Mouse (Mus musculus): Measurements from ENCODE around the gene Hoxd3. TPM values are rescaled to one million over a fixed set of nuclear protein-coding genes. Genes with fewer than 3 reads are reported as not detected.

The Hoxd3 gene
- polyA plus RNA-seq, 1 experiment from 2014 or later = not detected

- no peaks in the 10 kb centered on the region for H3K36me3 ChIP-seq (ENCODE audit: control insufficient read depth, insufficient read depth, low read length)
- H3K27me3 ChIP-seq (ENCODE audit: control insufficient read depth, insufficient read depth, low read length) = peaks cover 99% of the 10 kb centered on the region
- H3K4me3 ChIP-seq (replicated peaks; ENCODE audit: low read depth, low read length) = no peak overlapping the region
- H3K27ac ChIP-seq (replicated peaks; ENCODE audit: low read depth, low read length) = no peak overlapping the region
- H3K4me1 ChIP-seq (ENCODE audit: control insufficient read depth, insufficient read depth, low read length) = no peaks in the 10 kb centered on the region
- DNase-seq = no peak
- no peak overlapping the region for H3K9ac ChIP-seq (replicated peaks; ENCODE audit: low read length)
- 10% methylated on average over 2 of the region's 2 CpGs for WGBS
- ATAC-seq (ENCODE audit: low FRiP score, low TSS enrichment) = no peak
- no peak overlapping the region for H3K4me2 ChIP-seq (ENCODE audit: low read length)
- no peaks in the 10 kb centered on the region for H3K9me3 ChIP-seq (ENCODE audit: control insufficient read depth, low read length)
Measured at GRCm38 (mm10) chr2:74739476-74739800, 27.7 kb downstream of the Hoxd3 start.

GRCm38 (mm10) chr2:74739869-74740268 is 28.1 kb downstream of the Hoxd3 start:
- H3K27ac ChIP-seq (replicated peaks; ENCODE audit: low read depth, low read length) = no peak overlapping the region
- H3K9me3 ChIP-seq (ENCODE audit: control insufficient read depth, low read length) = no peaks in the 10 kb centered on the region
- H3K4me3 ChIP-seq (replicated peaks; ENCODE audit: low read depth, low read length) = no peak overlapping the region
- no peaks in the 10 kb centered on the region for H3K4me1 ChIP-seq (ENCODE audit: control insufficient read depth, insufficient read depth, low read length)
- 2% methylated on average over 14 of the region's 14 CpGs for WGBS
- ATAC-seq (ENCODE audit: low FRiP score, low TSS enrichment) = no peak
- peaks cover 99% of the 10 kb centered on the region for H3K27me3 ChIP-seq (ENCODE audit: control insufficient read depth, insufficient read depth, low read length)
- no peak for DNase-seq
- H3K36me3 ChIP-seq (ENCODE audit: control insufficient read depth, insufficient read depth, low read length) = no peaks in the 10 kb centered on the region
- no peak overlapping the region for H3K9ac ChIP-seq (replicated peaks; ENCODE audit: low read length)
- H3K4me2 ChIP-seq (ENCODE audit: low read length) = no peak overlapping the region

- no peaks in the 10 kb centered on the region for H3K9me3 ChIP-seq (ENCODE audit: control insufficient read depth, low read length)
- H3K4me3 ChIP-seq (replicated peaks; ENCODE audit: low read depth, low read length) = no peak overlapping the region
- WGBS = under 1% methylated on average over 43 of the region's 43 CpGs
- no peak for ATAC-seq (ENCODE audit: low FRiP score, low TSS enrichment)
- DNase-seq = no peak
- H3K27ac ChIP-seq (replicated peaks; ENCODE audit: low read depth, low read length) = no peak overlapping the region
- H3K4me2 ChIP-seq (ENCODE audit: low read length) = no peak overlapping the region
- no peak overlapping the region for H3K9ac ChIP-seq (replicated peaks; ENCODE audit: low read length)
- H3K27me3 ChIP-seq (ENCODE audit: control insufficient read depth, insufficient read depth, low read length) = peaks cover 99% of the 10 kb centered on the region
- H3K36me3 ChIP-seq (ENCODE audit: control insufficient read depth, insufficient read depth, low read length) = no peaks in the 10 kb centered on the region
- no peaks in the 10 kb centered on the region for H3K4me1 ChIP-seq (ENCODE audit: control insufficient read depth, insufficient read depth, low read length)
Measured at GRCm38 (mm10) chr2:74740311-74741091, 28.8 kb downstream of the Hoxd3 start.

GRCm38 (mm10) chr2:74741252-74741978 is 29.7 kb downstream of the Hoxd3 start:
- no peak overlapping the region for H3K4me2 ChIP-seq (ENCODE audit: low read length)
- H3K27ac ChIP-seq (replicated peaks; ENCODE audit: low read depth, low read length) = no peak overlapping the region
- no peak for ATAC-seq (ENCODE audit: low FRiP score, low TSS enrichment)
- H3K4me1 ChIP-seq (ENCODE audit: control insufficient read depth, insufficient read depth, low read length) = no peaks in the 10 kb centered on the region
- no peaks in the 10 kb centered on the region for H3K36me3 ChIP-seq (ENCODE audit: control insufficient read depth, insufficient read depth, low read length)
- 17% methylated on average over 3 of the region's 3 CpGs for WGBS
- no peak for DNase-seq
- no peak overlapping the region for H3K9ac ChIP-seq (replicated peaks; ENCODE audit: low read length)
- H3K4me3 ChIP-seq (replicated peaks; ENCODE audit: low read depth, low read length) = no peak overlapping the region
- H3K9me3 ChIP-seq (ENCODE audit: control insufficient read depth, low read length) = no peaks in the 10 kb centered on the region
- H3K27me3 ChIP-seq (ENCODE audit: control insufficient read depth, insufficient read depth, low read length) = peaks cover 99% of the 10 kb centered on the region

- DNase-seq (no peak), ATAC-seq (ENCODE audit: low FRiP score, low TSS enrichment) (no peak)
- Histone ChIP-seq H3K27ac (replicated peaks; ENCODE audit: low read depth, low read length) (no peak overlapping the region), H3K4me1 (ENCODE audit: control insufficient read depth, insufficient read depth, low read length) (no peaks in the 10 kb centered on the region), H3K27me3 (ENCODE audit: control insufficient read depth, insufficient read depth, low read length) (peaks cover 99% of the 10 kb centered on the region), H3K36me3 (ENCODE audit: control insufficient read depth, insufficient read depth, low read length) (no peaks in the 10 kb centered on the region), H3K9me3 (ENCODE audit: control insufficient read depth, low read length) (no peaks in the 10 kb centered on the region), H3K4me2 (ENCODE audit: low read length) (no peak overlapping the region), H3K9ac (replicated peaks; ENCODE audit: low read length) (no peak overlapping the region), H3K4me3 (replicated peaks; ENCODE audit: low read depth, low read length) (no peak overlapping the region)
Measured at GRCm38 (mm10) chr2:74741979-74742277, 30.2 kb downstream of the Hoxd3 start.

GRCm38 (mm10) chr2:74745540-74746297 is 34.0 kb downstream of the Hoxd3 start:
- Histone ChIP-seq H3K27ac (replicated peaks; ENCODE audit: low read depth, low read length) (no peak overlapping the region), H3K4me1 (ENCODE audit: control insufficient read depth, insufficient read depth, low read length) (peaks cover 9% of the 10 kb centered on the region; the same call in 1 of the 2 replicates), H3K27me3 (ENCODE audit: control insufficient read depth, insufficient read depth, low read length) (peaks cover 96% of the 10 kb centered on the region), H3K36me3 (ENCODE audit: control insufficient read depth, insufficient read depth, low read length) (no peaks in the 10 kb centered on the region), H3K9me3 (ENCODE audit: control insufficient read depth, low read length) (no peaks in the 10 kb centered on the region), H3K4me2 (ENCODE audit: low read length) (no peak overlapping the region), H3K4me3 (replicated peaks; ENCODE audit: low read depth, low read length) (no peak overlapping the region), H3K9ac (replicated peaks; ENCODE audit: low read length) (no peak overlapping the region)
- DNase-seq (no peak), ATAC-seq (ENCODE audit: low FRiP score, low TSS enrichment) (no peak)
- under 1% methylated on average over 6 of the region's 6 CpGs for WGBS

- H3K27ac ChIP-seq (replicated peaks; ENCODE audit: low read depth, low read length) = no peak overlapping the region
Measured at GRCm38 (mm10) chr2:74746298-74746921, 34.7 kb downstream of the Hoxd3 start.

GRCm38 (mm10) chr2:74747006-74747405 is 35.3 kb downstream of the Hoxd3 start:
- peaks cover 98% of the 10 kb centered on the region for H3K27me3 ChIP-seq (ENCODE audit: control insufficient read depth, insufficient read depth, low read length)
- no peaks in the 10 kb centered on the region for H3K36me3 ChIP-seq (ENCODE audit: control insufficient read depth, insufficient read depth, low read length)
- no peak overlapping the region for H3K4me3 ChIP-seq (replicated peaks; ENCODE audit: low read depth, low read length)
- H3K9me3 ChIP-seq (ENCODE audit: control insufficient read depth, low read length) = no peaks in the 10 kb centered on the region
- peaks cover 9% of the 10 kb centered on the region; the same call in 1 of the 2 replicates for H3K4me1 ChIP-seq (ENCODE audit: control insufficient read depth, insufficient read depth, low read length)
- WGBS = under 1% methylated on average over 24 of the region's 24 CpGs
- H3K4me2 ChIP-seq (ENCODE audit: low read length) = no peak overlapping the region
- no peak overlapping the region for H3K27ac ChIP-seq (replicated peaks; ENCODE audit: low read depth, low read length)
- no peak overlapping the region for H3K9ac ChIP-seq (replicated peaks; ENCODE audit: low read length)
- DNase-seq (no peak), ATAC-seq (ENCODE audit: low FRiP score, low TSS enrichment) (no peak)

More at GRCm38 (mm10) chr2:74746298-74746921, 34.7 kb downstream of the Hoxd3 start:
- H3K9me3 ChIP-seq (ENCODE audit: control insufficient read depth, low read length) = no peaks in the 10 kb centered on the region
- peaks cover 98% of the 10 kb centered on the region for H3K27me3 ChIP-seq (ENCODE audit: control insufficient read depth, insufficient read depth, low read length)
- no peak overlapping the region for H3K4me2 ChIP-seq (ENCODE audit: low read length)
- no peak overlapping the region for H3K4me3 ChIP-seq (replicated peaks; ENCODE audit: low read depth, low read length)
- DNase-seq = peak; percentile 13
- H3K4me1 ChIP-seq (ENCODE audit: control insufficient read depth, insufficient read depth, low read length) = peaks cover 9% of the 10 kb centered on the region; the same call in 1 of the 2 replicates
- no peak for ATAC-seq (ENCODE audit: low FRiP score, low TSS enrichment)
- H3K36me3 ChIP-seq (ENCODE audit: control insufficient read depth, insufficient read depth, low read length) = no peaks in the 10 kb centered on the region
- under 1% methylated on average over 58 of the region's 58 CpGs for WGBS
- H3K9ac ChIP-seq (replicated peaks; ENCODE audit: low read length) = no peak overlapping the region

Measured in midbrain, embryonic 14.5 days (tissue).